Mouse (Mus musculus): Measurements from ENCODE around the gene Rgs9. TPM values are rescaled to one million over a fixed set of nuclear protein-coding genes. Genes with fewer than 3 reads are reported as not detected.
"Not testable (repeated sequence)": the region's sequence is repeated elsewhere in the genome, so short reads cannot be mapped to it uniquely, and the experiment has no call there.

Gene Rgs9
- total RNA-seq, 2 experiments from 2014 or later: 3.1 to 5.1 TPM

DNA sequence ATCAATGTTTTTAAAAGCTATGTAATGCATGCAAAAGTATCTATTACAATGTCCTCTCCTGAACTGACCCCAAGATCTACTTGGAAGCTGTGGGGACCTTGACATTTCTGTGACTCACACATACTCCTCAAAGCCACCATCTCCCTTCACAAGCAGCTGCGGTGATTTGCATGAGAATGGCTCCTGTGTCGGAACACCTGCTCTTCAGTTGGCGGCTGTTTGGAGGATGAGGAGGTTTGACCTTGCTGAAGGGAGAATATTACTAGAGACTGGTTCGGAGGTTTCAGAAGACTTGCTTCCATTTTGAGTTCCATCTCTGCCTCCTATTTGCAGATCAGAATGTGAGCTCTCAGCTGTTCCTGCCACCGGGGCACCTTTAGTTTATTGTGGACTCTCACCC lies 7.8 kb upstream of the Rgs9 start:
- DNase-seq: no peak

DNA sequence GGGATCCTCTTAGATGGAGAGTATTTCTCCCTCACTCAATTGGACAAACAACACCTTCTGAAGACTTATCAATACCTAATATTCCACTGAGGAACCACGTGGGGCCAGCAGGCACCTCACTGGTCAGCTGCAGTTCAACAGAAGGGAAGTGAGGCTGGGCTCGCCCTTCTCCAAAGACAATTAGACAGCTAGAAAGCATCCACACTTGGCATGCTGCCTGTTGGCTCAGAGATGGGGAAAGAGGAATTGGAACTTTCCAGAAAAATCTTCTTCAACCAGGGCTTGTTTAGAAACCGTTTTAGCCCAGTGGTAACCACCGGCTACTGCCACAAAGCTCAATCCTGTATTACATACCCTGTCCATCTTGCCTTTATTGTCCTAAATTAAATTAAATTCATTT lies 4.4 kb upstream of the Rgs9 start:
- peak; percentile 66 to 77 for DNase-seq

DNA sequence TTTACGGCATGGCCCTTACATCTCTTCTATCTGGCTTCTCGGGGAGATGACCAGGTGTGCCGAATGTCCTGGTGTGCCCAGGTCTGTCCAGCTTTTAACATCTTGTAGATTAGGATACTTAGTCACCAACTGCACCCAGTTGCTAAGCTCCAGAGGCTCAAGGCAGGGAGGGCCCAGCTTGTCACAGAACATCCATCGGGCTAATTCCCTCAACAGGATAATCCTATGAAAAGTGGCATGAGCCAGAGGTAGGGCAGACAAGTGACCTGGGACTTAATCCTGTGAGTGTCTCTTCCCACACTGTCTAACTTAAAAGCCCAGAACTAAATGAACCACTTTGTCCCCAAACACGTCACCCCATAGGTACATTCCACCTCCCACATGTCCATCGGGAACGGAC lies 898 bp downstream of the Rgs9 start:
- DNase-seq: no peak

DNA sequence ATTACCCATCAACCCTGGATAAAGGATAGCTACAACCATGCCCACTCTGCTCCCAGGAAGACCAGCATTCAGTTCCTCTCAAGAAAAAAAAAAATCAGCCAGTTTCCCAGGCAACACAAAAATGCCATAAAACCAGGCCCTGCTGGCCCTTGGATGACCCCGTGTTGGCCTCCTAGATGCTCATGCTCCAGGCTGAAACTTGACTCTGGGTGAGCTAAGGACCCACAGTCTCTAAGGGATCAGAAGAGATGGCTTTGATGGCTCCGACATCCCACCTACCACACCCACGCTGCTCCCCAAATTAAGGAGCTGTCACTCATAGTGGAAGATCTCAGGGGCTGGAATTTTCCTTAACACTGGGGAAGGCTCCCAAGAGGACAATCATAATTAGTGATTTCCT lies 5.9 kb downstream of the Rgs9 start:
- no peak for DNase-seq

DNA sequence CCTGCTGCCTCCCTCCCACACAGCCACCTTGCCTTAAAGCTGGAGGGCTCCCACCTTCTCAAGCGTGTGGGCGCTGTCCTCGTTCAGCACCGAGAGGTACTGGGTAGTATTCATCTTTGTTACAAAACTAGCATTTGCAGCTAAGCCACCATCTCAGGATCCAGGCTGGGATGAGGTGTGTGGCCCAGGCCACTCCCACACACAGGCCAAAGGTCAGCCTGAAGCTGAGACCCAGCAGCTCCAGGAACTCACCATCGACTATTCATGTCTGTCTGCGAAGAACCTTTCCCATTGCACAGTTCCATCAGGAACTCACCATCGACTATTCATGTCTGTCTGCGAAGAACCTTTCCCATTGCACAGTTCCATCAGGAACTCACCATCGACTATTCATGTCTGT lies 8.6 kb downstream of the Rgs9 start:
- not testable (repeated sequence) for DNase-seq

DNA sequence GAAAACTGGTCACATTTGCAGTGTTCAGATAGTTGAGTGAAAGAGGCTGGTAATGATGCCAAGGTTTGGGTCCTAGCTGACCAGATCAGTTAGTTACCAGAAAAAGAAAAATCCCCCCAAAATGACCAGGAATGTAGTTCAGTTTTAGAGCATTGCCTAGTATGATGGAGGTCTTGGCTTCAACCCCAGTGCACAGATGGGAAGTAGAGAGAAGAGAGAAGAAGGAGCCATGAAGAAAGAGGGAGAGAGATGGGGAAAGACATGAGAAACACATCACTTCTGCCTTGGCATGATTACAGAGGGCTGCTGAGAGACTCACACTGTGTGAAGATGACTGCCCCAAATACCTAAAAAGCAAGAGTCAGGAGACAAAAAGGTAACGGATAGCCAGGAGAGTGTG lies 13.1 kb downstream of the Rgs9 start:
- no peak for DNase-seq

DNA sequence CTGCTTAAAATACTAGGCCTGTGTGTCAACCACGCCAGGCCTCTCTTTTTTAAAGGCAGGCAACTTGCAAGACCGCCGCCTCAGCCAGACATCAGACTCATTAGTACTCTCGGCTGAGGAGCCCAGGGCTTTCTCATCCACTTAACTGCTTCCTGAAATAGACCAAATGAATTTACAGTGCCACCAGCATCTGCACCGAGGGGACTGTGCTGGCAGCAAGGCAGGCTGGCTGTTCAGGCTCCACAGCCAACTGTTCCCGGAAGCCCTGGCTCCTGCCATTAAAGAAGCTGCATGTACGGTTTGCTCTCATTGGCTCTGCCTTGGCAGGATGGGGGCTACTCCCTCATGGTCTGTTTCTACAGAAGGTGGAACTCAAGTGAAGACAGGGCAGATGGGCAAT lies 19.7 kb downstream of the Rgs9 start:
- DNase-seq: no peak

DNA sequence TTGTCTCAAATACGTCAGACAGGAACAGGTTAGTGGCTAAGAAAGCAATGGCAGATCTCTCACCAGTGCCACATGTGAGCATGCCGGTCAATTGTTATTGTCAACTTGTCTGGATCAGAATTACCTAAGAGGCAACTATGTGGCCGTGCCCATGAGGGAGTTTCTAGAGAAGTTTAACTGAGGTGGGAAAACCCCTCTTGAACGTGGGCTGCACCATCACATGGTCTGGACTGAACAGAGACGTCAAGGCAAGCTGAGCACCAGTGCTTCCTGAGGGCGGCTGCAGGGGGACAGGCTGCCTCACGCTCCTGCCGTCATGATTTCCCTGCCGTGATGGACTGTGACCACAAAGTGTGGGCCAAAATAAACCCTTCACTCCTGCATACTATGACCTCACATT lies 26.5 kb downstream of the Rgs9 start:
- DNase-seq: no peak

DNA sequence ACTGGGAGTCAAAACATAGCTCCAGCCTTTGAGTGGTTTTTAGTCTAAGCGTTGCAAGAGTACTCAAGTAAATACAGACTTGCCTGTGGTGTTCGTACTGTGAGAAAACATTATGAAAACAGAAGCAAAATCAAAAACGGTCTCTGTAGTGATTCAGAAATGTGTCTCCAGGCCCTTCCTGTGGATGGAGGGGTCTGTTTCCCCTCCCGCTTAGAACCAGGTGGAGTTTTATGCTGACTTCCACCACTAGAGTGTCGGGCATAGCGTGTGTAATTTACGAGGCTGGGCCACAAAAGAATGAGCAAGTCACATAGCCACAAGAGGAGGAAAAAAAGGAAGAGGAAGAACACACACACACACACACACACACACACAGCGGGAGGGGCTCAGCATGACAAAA lies 27.6 kb downstream of the Rgs9 start:
- no peak for DNase-seq

DNA sequence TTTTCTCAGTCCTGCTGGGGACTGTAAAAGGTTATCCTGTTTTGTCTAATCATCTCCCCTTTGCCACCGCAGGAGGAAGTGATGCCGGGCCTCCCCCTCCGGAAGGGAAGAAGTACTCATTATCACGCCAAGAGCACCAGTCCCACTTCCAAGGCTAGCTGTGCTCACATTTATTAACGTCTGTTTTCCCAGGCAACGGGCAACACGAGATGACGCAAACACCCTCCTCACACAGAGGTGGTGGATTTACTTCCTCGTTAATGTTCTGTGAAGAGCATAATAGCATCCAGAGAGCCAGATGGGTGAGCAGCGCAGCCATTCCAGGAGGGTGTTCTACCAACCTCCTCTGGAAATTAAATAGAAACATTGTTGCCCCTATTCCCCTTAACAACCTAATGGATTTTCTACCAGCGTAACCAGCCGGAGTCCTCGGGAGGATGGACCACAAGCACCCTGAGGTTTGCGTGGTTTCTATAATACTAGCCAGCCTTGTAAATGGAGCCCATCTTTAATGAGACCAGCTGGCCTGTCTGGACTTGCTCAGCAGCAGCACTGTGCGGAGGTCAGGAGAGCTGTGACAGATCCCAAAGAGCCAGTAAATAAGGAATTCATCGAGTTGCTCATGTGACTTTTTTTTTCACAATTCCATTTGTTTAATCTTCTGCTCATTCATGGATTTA lies 28.1 kb downstream of the Rgs9 start:
- DNase-seq: no peak

DNA sequence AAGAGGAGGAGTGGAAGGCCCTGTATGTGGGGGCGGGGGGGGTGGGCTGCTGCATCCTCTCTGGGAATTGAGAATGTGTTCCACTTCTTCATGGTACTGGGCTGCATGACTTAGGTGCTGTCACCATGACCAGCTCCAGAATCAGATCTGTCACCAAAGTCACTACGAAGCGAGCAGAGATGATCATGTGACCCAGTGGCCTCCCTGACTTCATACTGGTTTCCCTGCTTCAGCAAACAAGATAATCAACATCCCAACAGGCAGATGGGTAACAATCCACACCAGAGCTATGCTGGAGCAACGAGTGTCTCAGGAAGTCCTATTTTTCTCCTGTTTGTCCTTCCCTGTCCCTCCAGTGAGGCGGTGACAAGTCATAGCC lies 28.7 kb downstream of the Rgs9 start:
- DNase-seq: no peak

DNA sequence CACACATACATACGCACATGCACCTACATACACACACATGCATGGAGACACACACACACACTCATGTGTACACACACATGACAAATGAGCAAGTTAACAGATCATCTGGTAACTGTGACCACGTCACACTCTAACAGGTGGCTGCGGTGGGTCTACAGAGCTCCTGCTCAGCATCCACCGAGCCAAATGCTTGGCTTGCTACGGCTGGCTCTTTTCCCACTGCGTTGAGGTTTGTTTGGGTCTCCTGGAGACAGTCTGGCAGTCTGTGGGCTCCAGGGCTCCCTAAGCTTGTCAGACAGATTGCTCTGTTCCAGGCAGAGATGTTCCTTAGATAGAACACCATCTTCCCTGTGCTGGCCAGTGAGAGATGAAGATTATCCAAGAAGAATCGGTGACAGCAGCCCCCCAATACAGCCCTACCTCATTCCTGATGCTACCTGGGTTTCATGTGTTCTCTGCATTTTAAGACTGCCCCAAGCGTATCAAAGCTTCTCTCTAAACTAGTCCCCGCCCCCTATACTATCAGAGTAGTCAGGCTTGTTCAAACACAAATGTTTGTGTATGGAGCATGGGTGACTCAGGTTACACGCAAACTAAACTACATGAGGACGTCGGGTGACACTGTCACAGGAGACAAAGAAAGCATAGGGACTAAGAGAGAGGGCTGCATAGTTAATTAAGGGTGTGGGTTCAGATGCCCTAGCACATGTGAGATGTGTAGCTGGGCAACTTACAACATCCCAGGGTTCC lies 31.6 kb downstream of the Rgs9 start:
- DNase-seq: no peak

DNA sequence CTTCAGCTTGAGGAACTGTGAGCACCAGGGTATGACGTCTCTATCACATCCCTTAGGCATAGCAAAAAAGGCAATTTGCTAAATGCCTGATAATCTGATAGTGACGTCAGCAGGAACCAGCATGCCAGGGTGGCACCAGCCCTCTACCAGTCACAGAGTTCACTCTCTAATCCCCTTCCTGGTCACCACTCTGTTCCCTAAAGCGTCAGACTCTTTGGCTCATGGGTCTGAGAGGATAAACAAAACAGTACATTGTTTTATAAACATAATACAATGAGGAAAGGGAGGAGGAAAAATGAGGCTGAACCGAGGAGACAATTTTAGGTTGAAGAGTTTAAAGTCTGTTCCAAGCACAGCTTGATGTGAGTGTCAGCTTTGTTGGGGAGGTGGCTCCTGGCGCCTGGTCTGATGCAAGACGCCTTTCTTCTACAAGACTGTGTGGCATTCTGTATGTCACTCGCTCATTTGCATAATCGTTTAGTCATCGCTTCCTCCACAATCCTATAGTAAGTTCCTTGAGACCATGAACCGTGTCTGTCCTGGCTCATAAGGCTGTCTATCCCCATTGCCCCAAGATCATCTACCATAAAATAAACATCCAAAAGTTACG lies 33.7 kb downstream of the Rgs9 start:
- DNase-seq: no peak

DNA sequence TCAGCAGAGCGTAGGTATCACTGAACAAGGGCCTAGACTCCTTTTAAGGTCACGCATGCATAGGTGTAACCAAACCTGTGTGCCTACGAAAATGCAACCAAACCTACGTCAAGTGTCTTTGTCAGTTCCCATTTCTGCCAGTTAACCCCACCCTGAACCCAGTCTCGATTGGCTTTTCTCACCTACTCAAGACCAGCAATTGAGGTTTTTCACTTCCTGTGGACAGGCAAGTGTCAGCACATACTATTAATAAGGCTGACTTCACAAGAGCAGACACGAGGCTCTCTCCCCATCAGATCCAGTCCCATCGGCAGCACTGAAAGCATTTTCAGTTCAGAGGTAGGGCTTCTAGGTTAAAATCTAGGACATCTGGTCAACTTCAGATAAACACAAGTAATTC lies 37.4 kb downstream of the Rgs9 start:
- DNase-seq: no peak

DNA sequence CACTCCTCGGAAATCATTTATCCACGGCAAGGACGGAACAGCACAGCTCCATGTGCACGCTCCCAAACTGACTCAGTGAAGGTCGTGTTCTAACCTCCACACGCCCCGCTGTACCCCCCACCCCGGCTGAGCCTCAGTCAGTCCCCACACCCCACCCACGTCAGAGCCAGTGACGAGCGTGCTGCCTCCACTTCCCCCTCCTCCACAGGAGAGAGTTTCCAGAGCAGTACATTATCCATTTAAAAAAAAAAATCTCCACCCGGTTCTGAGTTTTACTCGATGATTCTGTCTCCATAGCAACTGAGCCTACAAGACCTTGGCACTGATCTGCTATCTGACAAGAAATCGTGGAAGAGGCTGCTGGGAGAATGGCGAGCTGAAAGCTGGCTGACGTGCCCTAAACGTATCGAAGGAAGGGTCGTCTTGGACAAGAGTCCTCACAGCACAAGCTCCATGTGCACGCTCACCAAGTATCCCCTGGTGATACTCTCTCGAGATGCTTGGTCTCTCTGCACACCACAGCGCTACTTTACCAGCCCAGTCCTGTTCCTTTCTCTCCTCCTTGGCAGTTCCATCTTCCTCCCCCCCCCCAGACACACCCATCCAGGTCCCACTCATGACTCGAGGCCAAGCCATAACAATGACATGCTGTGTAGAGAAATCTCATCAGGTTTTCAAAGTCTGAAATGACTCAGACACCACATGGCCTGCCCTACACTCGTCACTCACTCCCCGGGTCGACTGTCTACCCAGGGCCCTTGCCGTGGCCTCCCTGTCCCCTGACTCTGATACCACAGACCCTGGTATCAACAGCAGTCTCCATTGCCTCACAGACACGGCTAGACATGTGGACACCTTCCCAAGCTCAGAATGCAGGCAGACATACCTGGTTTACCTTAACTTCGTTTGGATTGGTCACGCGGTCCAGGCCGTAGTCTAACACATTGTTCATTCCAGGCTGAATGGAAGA lies 38.7 kb downstream of the Rgs9 start:
- DNase-seq: peak; percentile 53 to 69

DNA sequence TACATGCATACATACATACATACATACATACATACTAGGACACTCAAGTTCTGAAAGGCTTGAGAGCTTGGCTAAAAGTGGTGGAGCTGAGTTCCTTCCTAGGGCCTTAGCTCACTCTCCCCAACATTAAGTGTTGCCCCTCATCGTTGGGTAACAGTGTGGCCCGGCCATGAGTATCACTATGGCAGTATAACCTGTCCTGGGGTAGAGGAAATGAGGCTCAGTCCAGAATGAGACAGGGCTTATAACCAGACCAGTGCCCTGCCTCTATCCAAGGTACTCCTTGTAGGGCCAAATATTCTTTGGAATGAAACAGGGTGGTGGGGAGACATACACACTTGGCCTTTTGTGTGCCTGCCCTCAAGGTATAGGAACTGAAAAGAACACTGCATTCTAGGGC lies 40.1 kb downstream of the Rgs9 start:
- no peak for DNase-seq

DNA sequence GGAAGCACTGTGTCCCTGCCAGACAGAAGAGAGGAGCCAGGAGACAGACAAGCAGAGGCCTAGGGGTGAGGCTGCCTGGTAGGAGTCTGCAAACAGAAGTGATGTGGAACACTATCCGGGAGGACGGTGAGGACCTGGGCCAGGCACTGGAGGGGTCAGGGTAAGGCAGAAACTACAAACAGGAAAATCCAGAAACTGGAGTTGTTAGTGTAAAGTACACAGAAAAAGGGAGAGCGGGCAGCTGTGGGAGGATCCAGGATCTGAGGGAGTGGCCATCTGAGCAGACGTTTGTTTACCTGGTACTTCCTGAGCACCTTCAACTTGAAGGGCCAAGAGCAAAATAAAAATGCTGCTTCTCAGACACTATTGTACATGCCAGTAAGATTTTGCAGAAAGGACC lies 42.9 kb downstream of the Rgs9 start:
- DNase-seq: no peak

DNA sequence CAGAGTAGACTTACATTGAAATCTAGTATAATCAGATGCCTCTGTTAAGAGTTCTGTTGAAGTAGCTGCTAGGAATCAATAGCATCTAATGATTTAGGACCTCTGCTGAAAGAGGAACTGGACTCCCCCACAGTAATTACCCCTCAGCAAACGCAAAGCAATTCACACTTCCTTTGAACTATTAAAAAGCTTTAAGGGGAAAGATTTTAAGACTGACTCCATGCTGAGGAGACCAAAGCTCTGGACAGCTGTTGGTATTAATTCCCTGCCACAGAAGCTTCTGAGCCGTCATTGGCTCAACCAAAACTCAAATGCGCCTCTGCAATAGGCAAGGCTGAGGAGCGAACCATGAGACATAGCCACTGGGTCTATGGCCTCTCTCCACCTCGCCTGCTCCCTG lies 45.4 kb downstream of the Rgs9 start:
- DNase-seq: no peak

DNA sequence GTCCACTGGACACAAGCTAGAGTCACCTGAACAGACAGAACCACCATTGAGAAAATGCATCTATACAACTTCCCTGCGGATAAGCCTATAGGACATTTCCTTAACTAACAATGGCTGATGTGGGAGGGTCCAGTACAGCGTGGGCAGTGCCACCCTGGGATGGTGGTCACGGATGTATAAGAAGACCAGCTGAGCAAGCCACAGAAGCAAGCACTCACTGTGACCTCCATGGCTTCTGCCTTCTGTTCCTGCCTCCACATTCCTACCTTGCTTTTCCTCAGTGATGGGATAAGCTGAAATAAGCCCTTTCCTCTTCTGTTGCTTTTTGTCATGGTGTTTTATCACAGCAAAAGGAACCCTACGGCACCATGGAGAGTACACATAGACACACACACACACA lies 47.4 kb downstream of the Rgs9 start:
- DNase-seq: no peak

DNA sequence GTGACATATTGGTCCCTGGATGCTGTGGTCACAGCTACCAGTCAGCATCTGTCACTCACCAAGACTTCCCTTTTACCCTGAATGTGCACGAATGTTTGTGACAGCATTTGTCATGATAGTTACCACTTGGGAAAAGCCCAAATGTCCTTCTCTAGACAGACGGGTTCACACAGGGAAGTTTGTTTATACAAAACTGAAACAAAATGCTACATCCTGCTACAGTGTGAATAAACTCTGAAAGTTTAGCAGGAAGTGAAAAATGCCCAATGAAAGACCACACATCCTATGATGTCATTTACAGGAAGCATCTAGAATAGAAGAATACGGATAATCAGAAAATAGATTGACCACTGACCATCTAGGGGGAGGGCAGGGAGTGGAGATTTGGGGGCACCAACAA lies 51.0 kb downstream of the Rgs9 start:
- DNase-seq: no peak

DNA sequence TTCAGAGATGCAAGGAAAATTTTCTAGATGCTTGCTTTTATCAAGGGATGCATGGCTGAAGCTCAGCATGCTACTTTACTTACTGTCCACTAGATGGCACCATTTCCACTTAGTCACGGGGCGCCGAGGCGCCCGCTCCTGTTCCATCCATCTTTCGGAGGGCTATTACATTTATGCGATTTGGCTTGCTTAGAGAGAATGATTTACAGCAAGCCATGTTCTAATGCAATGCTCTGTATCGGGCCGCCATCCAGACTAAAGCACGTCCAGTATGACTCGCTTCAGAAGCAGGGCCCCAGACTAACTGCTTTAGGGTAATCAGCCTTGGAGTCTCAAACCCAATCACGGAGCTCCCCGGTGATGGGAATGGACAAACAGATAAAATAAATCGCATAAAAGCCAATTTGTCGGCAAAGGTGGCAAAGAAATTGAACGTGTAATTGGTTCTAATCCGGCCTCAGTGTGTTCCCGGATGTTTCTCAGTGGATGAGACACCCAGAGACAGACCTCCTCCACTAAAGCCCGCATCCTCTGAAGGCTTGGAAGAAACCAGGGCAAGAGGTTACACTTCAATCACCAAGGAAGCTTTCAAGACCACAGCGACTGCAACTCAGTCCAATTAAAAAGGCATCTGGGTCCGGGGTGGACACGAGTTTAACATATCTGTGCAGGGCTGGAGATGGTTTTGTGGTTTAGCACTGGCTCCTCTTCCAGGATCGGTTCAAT lies 53.1 kb downstream of the Rgs9 start:
- peak; percentile 20 to 39 for DNase-seq

DNA sequence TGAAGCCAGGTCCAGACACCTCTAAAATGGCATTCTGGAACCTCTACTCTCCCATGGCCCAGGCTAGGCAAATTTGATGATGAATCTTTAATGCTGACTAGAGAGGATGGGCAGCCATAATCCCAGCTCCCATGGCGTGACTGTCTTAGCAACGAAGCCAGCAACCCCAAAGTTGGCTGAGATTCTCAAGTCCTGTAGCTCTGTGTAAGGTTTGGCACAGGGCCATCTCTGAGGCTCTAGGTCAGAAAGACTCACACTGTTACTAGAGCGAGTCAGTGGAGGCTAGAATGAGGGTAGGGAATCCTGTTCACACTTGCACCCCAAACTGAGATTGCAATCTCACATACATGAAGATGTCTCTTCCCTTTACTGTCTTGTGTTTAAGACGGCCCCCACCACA lies 57.8 kb downstream of the Rgs9 start:
- DNase-seq: peak in 1 of 2 experiments; percentile 16

All from adrenal gland, postnatal 36 days (tissue).